Mouse (Mus musculus): ENCODE measurements at regions not wholly inside any gene's neighbourhood (a gene's known extent, or its start where the extent isn't known, plus 50 kb on each side); places are given as distances from the start of the nearest gene placed in this dataset.

- CTCF ChIA-PET = no interaction called here
These were observed 167.7 kb upstream of the Ccdc122 start for GRCm38 (mm10) chr14:76868831-76869230.

DNA sequence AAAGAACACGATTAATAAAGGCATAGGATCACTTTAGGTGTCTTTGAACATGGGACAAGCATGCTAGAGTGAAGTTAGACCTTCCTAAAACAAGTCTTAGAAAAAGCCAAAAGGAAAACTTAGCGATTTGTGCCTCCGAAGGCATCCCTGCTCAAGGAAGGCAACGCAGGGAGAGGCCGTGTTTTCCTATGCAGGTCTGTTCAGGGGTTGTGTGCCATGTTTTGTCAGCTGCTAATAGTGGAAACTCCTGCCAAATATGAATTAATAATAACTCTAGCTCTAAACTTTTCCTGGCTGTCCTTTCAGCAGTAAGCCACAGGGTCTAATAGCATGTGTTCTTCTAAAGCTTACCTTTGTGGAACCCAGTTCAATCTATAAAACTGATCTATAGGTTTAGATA is 168.4 kb upstream of the Ccdc122 start:
- CTCF ChIA-PET = no interaction called here

DNA sequence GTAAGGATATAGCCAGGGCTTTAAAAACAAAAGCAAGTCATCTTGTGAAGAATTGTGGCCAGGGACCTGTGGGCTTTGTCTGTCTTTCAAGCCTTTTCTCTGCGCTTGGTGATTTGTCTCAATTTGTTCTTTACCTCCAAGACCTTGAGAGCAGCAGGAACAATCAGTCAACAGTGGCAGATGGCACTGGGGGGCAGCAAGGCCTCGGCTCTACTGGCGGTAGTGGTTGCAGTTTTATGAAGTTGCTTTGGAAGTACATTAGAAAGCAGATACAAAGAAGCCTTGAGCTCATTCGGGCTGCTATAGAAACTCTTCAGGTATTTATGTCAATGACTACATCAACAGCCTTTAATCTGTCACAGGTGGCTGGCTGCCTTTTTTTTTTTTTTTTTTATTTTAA is 171.9 kb upstream of the Ccdc122 start:
- CTCF ChIA-PET = interaction anchor here (0.7 kb wide), 1 partner anchor 82 kb away, joined by 9 read pairs; no protein-coding TSS in a partner anchor

DNA sequence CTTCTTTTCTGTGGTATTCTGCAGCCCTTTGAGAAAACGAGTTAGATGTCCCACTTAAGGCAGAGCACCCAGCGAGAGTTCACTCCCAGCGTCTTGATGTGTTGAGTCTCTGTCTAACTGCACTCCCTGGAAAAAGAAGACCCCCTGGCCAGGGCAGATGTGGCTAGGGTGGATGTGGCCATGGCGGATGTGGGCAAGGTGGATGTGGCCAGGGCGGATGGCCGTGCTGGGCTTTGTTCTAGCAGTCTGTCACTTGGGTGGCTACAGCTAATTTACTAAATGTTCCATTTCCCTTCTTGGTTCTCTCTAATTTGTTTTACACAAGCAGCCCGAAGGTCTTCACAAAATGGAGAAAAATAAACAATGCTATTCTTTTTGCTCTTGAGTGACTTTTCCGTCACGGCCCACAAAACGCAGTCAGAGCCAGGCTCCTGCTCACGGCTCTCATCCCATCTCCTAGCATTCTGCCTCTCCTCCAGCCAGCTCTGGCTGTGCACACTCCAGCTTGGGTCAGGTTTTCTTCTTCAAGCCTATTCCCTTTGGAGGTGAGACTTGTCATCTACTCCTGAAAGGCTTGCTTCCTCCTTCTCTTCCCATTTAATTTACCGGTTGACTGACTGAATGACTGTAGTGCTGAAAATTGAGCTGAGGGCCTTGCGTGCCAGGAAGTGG is 173.4 kb upstream of the Ccdc122 start:
- CTCF ChIA-PET = no interaction called here

- CTCF ChIA-PET = no interaction called here
These were observed 178.2 kb upstream of the Ccdc122 start for GRCm38 (mm10) chr14:76858396-76858795.

DNA sequence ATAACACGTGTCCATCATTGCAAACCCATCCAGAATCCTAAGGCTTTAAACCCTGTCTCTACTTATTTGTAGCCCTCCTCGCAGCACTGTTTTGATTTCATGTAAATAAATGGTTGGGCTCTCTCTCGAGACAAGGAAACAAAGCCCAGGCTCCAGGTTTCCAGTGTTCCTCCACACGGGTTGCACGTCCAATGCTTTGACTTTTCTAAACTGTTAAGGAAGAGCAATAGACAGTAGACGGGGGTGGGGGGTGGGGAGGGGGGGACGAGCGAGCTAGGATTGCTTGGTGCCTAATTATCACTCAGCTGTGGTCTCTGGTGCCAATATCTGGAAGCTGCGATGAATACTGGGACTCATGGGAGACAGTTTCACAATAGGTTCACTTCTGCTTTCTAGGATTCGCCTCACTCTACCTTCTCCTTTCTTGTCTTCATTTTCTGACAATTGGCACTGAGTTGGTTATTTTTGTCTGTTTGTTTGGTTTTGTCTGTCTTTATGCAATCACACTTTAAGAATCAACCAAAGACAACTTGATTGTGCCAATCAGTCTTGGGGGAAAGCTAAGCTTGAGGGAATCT is 179.3 kb upstream of the Ccdc122 start:
- CTCF ChIA-PET = no interaction called here

- CTCF ChIA-PET = no interaction called here
These were observed 180.0 kb upstream of the Ccdc122 start for GRCm38 (mm10) chr14:76856591-76856990.

- CTCF ChIA-PET = no interaction called here
These were observed 181.6 kb upstream of the Ccdc122 start for GRCm38 (mm10) chr14:76854965-76855364.

GRCm38 (mm10) chr14:76851473-76852214 is 184.9 kb upstream of the Ccdc122 start:
- CTCF ChIA-PET = no interaction called here

- CTCF ChIA-PET = no interaction called here
These were observed 185.9 kb upstream of the Ccdc122 start for GRCm38 (mm10) chr14:76850641-76851040.

DNA sequence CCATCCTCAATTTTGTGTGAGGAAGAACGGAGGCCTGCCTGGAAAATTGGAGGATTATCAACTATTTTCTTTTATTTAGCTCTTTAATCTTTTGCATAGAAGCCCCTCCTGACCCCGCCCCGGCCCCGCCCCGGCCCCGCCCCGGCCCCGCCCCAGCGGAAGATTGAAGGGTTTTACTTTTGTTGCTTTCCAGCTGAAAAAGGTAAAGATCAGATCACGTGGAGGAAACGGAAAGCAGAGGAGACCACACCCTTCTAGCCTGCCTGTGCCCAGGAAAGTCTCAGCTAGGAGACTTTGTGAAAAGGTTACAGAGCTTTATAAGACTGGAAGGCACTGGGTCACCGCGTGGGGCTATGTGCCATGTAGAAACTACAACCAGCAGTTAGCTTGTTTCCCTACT is 186.5 kb upstream of the Ccdc122 start:
- CTCF ChIA-PET = no interaction called here

GRCm38 (mm10) chr14:76849636-76850035 is 186.9 kb upstream of the Ccdc122 start:
- CTCF ChIA-PET = no interaction called here

GRCm38 (mm10) chr14:76849071-76849470 is 187.5 kb upstream of the Ccdc122 start:
- CTCF ChIA-PET = no interaction called here

DNA sequence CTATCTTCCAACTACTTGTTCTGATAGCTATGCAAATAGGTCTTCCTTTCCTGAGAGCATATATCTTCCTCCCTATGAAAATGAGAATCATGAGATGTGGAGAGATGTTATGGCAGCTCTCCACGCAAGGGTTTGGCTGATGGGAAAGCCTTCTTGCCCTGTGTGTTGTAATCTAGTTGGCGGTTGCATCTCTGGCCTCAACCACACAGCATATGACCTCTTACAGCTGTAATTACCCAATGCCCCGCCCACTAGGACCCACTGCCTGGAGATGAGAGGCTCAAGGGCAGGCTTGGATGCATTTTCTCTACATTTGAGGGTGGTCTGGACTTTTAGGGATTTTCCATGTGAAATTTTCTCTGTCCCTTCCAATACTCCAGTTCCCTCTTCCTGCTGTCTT is 190.9 kb upstream of the Ccdc122 start:
- CTCF ChIA-PET = no interaction called here

DNA sequence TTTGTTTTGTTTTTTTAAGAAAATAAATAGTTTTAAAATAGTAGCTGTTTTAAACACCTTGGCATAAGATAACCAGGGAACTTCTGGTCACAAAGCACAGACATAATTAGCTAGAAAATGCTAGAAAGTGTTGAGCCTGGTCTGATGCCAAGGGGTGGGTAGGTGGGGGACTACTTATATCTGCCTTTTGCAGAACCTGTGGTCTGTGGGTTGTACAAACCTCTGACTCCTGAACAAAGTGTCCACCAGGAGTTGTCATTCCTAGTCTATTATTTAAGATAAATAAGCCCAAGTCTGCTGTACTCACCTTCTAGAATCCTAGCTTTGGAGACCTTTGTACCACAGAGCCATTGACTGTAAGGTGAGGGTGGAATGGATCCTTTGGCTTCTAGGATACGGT is 191.9 kb upstream of the Ccdc122 start:
- CTCF ChIA-PET = interaction anchor here (0.6 kb wide), 1 partner anchor 192 kb away, joined by 3 read pairs; the partner anchor contains the start of genes Ccdc122 and Lacc1

GRCm38 (mm10) chr14:76837583-76838220 is 198.9 kb upstream of the Ccdc122 start:
- CTCF ChIA-PET = no interaction called here

- CTCF ChIA-PET = no interaction called here
These were observed 199.6 kb upstream of the Ccdc122 start for GRCm38 (mm10) chr14:76836926-76837516.

DNA sequence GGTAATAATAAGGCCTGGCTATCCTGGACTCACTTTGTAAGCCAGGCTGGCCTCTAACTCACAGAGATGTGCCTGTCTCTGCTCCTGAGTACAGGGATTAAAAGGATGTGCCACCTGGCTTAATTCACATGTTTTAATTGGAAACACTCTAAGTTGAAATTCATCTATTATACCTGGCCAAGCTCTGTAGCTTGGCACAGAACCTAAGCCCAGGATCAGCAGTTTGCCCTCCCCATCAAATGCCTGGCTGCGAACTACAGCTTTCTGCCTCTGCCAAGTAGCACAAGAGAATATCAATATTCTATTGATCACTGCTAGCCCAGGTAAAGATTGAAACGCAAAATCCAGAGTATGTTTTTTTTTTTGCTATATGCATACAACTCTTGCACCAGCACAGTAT is 200.3 kb upstream of the Ccdc122 start:
- CTCF ChIA-PET = no interaction called here

DNA sequence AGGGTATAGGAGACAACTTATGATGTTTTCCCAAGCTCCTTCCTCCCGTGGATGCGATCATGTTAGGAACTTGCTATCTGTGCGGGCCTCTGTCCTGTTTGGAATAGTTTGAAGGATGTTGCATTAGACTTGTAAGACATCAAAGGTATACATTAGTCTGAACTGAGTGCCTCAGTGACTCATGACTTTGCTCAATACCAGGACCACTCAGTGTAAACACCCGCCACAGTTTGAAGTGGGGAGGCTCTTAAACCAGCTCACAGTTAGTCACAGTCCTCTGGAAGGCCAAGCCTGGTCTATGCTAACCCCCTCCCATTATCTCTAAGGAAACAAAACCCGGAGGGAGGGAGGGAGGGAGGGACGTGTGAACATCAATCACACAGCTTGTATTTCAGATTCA is 202.5 kb upstream of the Ccdc122 start:
- CTCF ChIA-PET = no interaction called here

GRCm38 (mm10) chr14:76829161-76829510 is 207.4 kb upstream of the Ccdc122 start:
- CTCF ChIA-PET = no interaction called here

DNA sequence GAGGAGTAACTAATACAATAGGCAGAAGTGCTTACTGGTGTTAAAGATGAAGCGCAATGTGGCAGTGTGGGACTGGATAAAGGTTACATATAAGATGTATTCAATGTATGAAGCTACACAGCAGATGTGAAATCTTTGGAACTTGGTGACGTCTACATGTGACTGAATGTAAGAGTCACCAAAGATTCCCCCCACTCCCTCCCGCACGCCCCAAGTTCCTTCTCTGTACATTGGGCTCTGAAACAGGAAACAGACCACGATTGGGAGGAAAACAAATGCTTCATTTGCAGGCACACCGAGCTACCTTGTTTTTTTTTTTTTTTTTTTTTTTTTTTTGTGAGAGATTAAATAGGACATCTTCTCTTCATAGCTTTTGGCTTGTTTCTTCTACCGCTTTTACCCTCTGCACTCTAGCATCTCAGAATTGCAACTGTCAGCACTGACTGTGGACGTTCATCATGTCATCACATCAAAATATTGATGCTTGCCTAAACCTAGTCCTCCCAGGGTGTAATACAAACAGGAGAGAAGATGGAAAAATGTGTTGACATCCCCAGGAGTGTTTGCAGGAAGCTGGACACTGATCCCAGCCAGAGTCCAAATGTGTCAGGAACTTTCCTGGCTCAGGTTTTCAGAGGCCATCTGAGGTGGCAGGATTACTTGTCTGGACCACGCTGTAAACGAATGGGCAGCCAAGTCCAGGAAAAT is 208.0 kb upstream of the Ccdc122 start:
- CTCF ChIA-PET = no interaction called here

DNA sequence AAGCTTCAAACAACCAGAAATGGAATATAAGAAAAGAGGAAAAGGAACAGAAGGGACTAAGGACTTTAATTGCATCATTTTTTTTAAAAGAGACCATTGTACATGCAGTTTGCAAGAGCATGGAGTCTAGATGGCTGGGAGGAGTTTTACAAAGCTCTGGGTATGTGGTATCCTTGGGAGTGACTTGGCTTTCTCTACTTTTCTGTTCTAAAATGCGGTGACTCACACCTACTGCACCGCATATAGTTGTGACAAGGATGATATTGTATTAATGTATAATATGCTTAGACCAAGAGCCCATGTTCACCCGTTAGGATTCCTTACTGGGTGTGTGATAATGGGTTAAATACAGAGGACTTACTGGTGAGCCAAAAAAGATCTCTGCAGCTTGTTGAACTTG is 212.5 kb upstream of the Ccdc122 start:
- CTCF ChIA-PET = no interaction called here
